Mouse (Mus musculus): Measurements from ENCODE around the gene Hibadh. TPM values are rescaled to one million over a fixed set of nuclear protein-coding genes. Genes with fewer than 3 reads are reported as not detected.

Hibadh gene
- polyA plus RNA-seq, 1 experiment from 2014 or later = 44.0 TPM

- DNase-seq (ENCODE audit: low spot score) (no peak), ATAC-seq (replicated peaks; ENCODE audit: low FRiP score) (no peak)
- Histone ChIP-seq H3K27me3 (ENCODE audit: control insufficient read depth, insufficient read depth, low read length) (no peaks in the 10 kb centered on the region), H3K4me3 (ENCODE audit: low read depth, low read length) (no peak overlapping the region), H3K36me3 (ENCODE audit: control insufficient read depth, insufficient read depth, low read length) (no peaks in the 10 kb centered on the region), H3K4me2 (ENCODE audit: low read depth, low read length, severe bottlenecking) (no peak overlapping the region), H3K4me1 (replicated peaks; ENCODE audit: control insufficient read depth, insufficient read depth, low read length) (no peaks in the 10 kb centered on the region), H3K9me3 (ENCODE audit: control insufficient read depth, low read length) (no peaks in the 10 kb centered on the region), H3K27ac (ENCODE audit: low read depth, low read length) (no peak overlapping the region), H3K9ac (ENCODE audit: low read length) (no peak overlapping the region)
- WGBS = 88% methylated on average over 7 of the region's 7 CpGs
Measured at GRCm38 (mm10) chr6:52606746-52607347, 33.3 kb downstream of the Hibadh start.

DNA sequence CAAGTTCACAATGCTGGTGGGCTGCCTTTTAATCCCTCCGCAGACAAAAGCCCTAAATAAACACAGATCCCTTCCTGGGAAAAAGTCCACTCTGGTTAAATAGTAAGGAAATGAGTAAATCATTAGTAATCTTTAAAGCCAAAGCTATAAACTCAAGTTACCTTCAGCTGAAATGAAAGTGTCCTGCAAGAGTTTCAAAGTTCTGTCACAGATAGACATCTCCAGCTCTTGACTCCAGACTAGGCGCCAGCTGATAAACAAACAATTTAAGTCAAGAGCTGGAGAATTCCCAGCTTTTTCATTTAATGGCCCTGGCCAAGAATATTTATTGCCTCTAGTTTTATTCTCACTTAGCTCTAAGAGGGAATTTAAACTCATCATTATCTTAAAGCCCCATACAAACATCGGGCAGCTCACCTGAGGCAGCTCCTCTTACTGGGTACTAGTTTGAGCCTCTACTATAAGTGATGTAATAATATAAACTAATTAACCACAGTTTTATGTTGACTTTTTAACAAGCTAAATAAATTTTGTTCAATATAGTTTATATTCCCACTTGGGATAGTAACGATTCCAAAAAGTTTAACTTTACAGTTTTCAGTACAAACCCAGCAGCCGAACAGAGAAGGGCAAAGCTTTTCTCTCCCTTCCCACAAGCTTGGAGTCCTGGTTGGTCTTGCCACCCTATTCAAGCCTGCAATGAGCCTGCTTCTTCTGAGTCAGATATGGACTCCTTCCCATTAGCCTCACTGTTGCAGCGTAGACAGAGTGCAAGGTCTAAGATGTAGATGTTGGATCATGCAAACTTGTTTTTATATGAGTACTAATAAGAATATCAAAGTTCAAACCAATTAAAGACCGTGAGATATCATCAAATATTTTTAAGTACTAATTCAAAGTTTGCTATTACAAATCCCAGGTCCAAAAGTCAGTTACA lies 38.2 kb downstream of the Hibadh start:
- no peak overlapping the region for H3K4me3 ChIP-seq (ENCODE audit: low read depth, low read length)
- H3K9ac ChIP-seq (ENCODE audit: low read length) = no peak overlapping the region
- no peaks in the 10 kb centered on the region for H3K36me3 ChIP-seq (ENCODE audit: control insufficient read depth, insufficient read depth, low read length)
- DNase-seq (ENCODE audit: low spot score) (no peak), ATAC-seq (replicated peaks; ENCODE audit: low FRiP score) (no peak)
- H3K4me2 ChIP-seq (ENCODE audit: low read depth, low read length, severe bottlenecking) = no peak overlapping the region
- no peaks in the 10 kb centered on the region for H3K27me3 ChIP-seq (ENCODE audit: control insufficient read depth, insufficient read depth, low read length)
- no peak overlapping the region for H3K27ac ChIP-seq (ENCODE audit: low read depth, low read length)
- H3K9me3 ChIP-seq (ENCODE audit: control insufficient read depth, low read length) = no peaks in the 10 kb centered on the region
- WGBS = 84% methylated on average over 7 of the region's 7 CpGs
- H3K4me1 ChIP-seq (replicated peaks; ENCODE audit: control insufficient read depth, insufficient read depth, low read length) = no peaks in the 10 kb centered on the region

DNA sequence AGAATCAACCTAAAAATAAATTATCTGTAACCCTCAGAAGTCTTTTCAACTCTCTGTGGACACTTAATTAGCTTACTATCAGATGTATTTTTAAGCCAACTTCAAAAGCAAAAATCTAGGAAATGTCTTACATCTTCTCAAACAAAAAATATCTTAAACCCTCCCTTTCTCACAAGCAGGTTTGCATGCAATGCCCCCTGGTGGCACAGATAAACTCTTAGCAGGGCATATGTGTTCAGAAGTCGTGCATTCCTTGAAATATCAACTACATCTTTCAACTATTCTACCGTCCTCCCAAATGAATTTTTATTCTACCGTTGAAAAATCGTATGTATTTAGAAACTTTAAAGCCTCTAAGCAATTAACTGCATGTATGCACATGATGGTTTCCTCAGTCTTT lies 39.1 kb downstream of the Hibadh start:
- ATAC-seq (replicated peaks; ENCODE audit: low FRiP score) = no peak
- 67% methylated on average over 4 of the region's 4 CpGs for WGBS
- Histone ChIP-seq H3K36me3 (ENCODE audit: control insufficient read depth, insufficient read depth, low read length) (no peaks in the 10 kb centered on the region), H3K4me2 (ENCODE audit: low read depth, low read length, severe bottlenecking) (no peak overlapping the region), H3K27me3 (ENCODE audit: control insufficient read depth, insufficient read depth, low read length) (no peaks in the 10 kb centered on the region), H3K4me1 (replicated peaks; ENCODE audit: control insufficient read depth, insufficient read depth, low read length) (no peaks in the 10 kb centered on the region), H3K4me3 (ENCODE audit: low read depth, low read length) (no peak overlapping the region), H3K9ac (ENCODE audit: low read length) (no peak overlapping the region), H3K27ac (ENCODE audit: low read depth, low read length) (no peak overlapping the region), H3K9me3 (ENCODE audit: control insufficient read depth, low read length) (no peaks in the 10 kb centered on the region)
- DNase-seq (ENCODE audit: low spot score) = peak; percentile 53

GRCm38 (mm10) chr6:52594752-52595151 lies 45.4 kb downstream of the Hibadh start:
- Histone ChIP-seq H3K36me3 (ENCODE audit: control insufficient read depth, insufficient read depth, low read length) (no peaks in the 10 kb centered on the region), H3K27ac (ENCODE audit: low read depth, low read length) (no peak overlapping the region), H3K9ac (ENCODE audit: low read length) (no peak overlapping the region), H3K27me3 (ENCODE audit: control insufficient read depth, insufficient read depth, low read length) (no peaks in the 10 kb centered on the region), H3K4me1 (replicated peaks; ENCODE audit: control insufficient read depth, insufficient read depth, low read length) (no peaks in the 10 kb centered on the region), H3K9me3 (ENCODE audit: control insufficient read depth, low read length) (no peaks in the 10 kb centered on the region), H3K4me3 (ENCODE audit: low read depth, low read length) (no peak overlapping the region), H3K4me2 (ENCODE audit: low read depth, low read length, severe bottlenecking) (no peak overlapping the region)
- ATAC-seq (replicated peaks; ENCODE audit: low FRiP score) (no peak), DNase-seq (ENCODE audit: low spot score) (no peak)
- WGBS = 86% methylated on average over 1 of the region's 1 CpGs

DNA sequence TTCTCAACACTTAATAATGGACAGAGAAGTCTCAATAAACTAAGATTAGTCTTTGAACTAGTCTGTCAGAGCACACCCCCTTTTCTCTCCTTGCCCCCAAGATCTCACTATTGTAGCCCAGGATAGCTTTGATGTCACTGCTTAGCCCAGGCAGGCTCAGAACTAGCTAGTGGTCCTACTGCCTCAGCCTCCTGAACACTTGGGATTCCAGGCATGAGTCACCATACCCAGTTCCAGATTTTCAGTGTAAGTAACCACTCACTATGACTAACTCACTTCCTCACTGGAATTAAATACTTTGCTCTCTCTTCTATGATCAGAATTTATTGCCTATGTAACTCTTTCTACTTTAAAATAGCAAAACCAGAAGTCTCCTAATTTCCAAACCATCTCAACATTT lies 53.6 kb downstream of the Hibadh start:
- DNase-seq (ENCODE audit: low spot score) (no peak), ATAC-seq (replicated peaks; ENCODE audit: low FRiP score) (no peak)
- Histone ChIP-seq H3K4me1 (replicated peaks; ENCODE audit: control insufficient read depth, insufficient read depth, low read length) (peaks cover 4% of the 10 kb centered on the region), H3K36me3 (ENCODE audit: control insufficient read depth, insufficient read depth, low read length) (no peaks in the 10 kb centered on the region), H3K4me3 (ENCODE audit: low read depth, low read length) (no peak overlapping the region), H3K27ac (ENCODE audit: low read depth, low read length) (no peak overlapping the region), H3K9ac (ENCODE audit: low read length) (no peak overlapping the region), H3K9me3 (ENCODE audit: control insufficient read depth, low read length) (no peaks in the 10 kb centered on the region), H3K4me2 (ENCODE audit: low read depth, low read length, severe bottlenecking) (no peak overlapping the region), H3K27me3 (ENCODE audit: control insufficient read depth, insufficient read depth, low read length) (no peaks in the 10 kb centered on the region; the same call in 1 of the 2 replicates)

DNA sequence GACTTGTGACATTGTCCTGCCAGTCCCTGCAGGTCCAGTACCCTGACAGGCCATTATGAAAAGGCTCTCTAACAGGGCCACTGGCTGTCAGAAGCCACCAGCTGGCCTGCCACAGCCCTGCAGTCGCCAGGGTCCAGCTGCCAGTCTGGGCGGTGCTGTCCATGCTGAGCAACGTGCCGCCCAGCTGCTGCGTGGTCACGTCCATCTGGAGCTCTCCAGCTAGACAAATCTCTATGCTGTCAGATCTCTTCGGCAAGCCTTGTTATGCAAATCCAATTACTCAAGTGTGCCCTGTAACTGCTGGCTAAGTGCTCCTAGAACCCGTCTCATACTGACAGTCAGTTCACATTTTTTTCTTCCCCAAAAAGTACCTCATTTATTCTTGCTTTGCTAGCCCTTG lies 55.8 kb downstream of the Hibadh start:
- WGBS = 20% methylated on average over 8 of the region's 8 CpGs
- no peaks in the 10 kb centered on the region; the same call in 1 of the 2 replicates for H3K27me3 ChIP-seq (ENCODE audit: control insufficient read depth, insufficient read depth, low read length)
- H3K4me2 ChIP-seq (ENCODE audit: low read depth, low read length, severe bottlenecking) = no peak overlapping the region
- DNase-seq (ENCODE audit: low spot score) = peak; percentile 78
- ATAC-seq (replicated peaks; ENCODE audit: low FRiP score) = peak; percentile 75
- no peak overlapping the region for H3K27ac ChIP-seq (ENCODE audit: low read depth, low read length)
- H3K9ac ChIP-seq (ENCODE audit: low read length) = no peak overlapping the region; the same call in 1 of the 2 replicates
- H3K4me3 ChIP-seq (ENCODE audit: low read depth, low read length) = no peak overlapping the region
- H3K9me3 ChIP-seq (ENCODE audit: control insufficient read depth, low read length) = no peaks in the 10 kb centered on the region
- H3K36me3 ChIP-seq (ENCODE audit: control insufficient read depth, insufficient read depth, low read length) = no peaks in the 10 kb centered on the region
- peaks cover 4% of the 10 kb centered on the region for H3K4me1 ChIP-seq (replicated peaks; ENCODE audit: control insufficient read depth, insufficient read depth, low read length)

DNA sequence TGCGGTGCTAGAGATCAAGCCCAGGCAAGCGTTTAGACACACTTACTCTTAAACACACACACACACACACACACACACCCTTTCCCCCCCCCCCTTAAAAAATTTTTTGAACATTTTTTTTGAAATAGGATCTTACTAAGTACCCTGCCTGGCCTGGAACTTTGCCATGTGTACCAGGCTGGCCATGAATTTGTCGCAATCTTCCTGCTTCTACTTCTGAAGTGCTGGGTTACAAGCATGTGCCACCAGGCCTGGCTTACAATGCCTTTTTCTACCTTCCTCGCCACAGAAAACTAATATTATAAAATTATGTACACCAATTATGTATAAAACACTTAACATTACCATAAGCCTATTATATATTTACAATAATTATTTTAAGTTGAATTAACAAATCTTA lies 59.1 kb downstream of the Hibadh start:
- no peak overlapping the region for H3K27ac ChIP-seq (ENCODE audit: low read depth, low read length)
- H3K9ac ChIP-seq (ENCODE audit: low read length) = no peak overlapping the region
- ATAC-seq (replicated peaks; ENCODE audit: low FRiP score) (no peak), DNase-seq (ENCODE audit: low spot score) (no peak)
- no peaks in the 10 kb centered on the region; the same call in 1 of the 2 replicates for H3K27me3 ChIP-seq (ENCODE audit: control insufficient read depth, insufficient read depth, low read length)
- H3K4me2 ChIP-seq (ENCODE audit: low read depth, low read length, severe bottlenecking) = no peak overlapping the region
- no peak overlapping the region for H3K4me3 ChIP-seq (ENCODE audit: low read depth, low read length)
- H3K9me3 ChIP-seq (ENCODE audit: control insufficient read depth, low read length) = no peaks in the 10 kb centered on the region
- H3K4me1 ChIP-seq (replicated peaks; ENCODE audit: control insufficient read depth, insufficient read depth, low read length) = peaks cover 4% of the 10 kb centered on the region
- 89% methylated on average over 4 of the region's 4 CpGs for WGBS
- H3K36me3 ChIP-seq (ENCODE audit: control insufficient read depth, insufficient read depth, low read length) = no peaks in the 10 kb centered on the region

DNA sequence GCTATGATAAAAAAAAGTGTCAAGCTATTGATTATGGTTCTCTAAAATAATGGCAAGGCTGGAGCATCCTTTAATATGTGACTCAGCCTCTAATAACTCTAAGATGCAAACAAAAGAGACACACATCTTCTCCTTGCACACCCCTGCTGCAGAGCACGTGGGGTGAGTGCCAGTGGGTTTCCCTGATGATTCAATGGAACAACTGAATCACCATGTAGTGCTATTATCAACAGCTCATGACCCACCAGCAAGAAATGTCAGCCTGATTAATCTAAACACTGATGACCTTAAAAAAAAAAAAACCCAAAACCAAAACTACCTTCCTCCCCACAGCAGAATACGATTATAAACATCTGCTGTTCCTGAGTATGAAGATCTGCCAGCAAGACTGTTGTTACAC lies 61.9 kb downstream of the Hibadh start:
- Histone ChIP-seq H3K9me3 (ENCODE audit: control insufficient read depth, low read length) (no peaks in the 10 kb centered on the region), H3K4me1 (replicated peaks; ENCODE audit: control insufficient read depth, insufficient read depth, low read length) (no peaks in the 10 kb centered on the region), H3K27me3 (ENCODE audit: control insufficient read depth, insufficient read depth, low read length) (no peaks in the 10 kb centered on the region; the same call in 1 of the 2 replicates), H3K4me2 (ENCODE audit: low read depth, low read length, severe bottlenecking) (no peak overlapping the region), H3K27ac (ENCODE audit: low read depth, low read length) (no peak overlapping the region), H3K9ac (ENCODE audit: low read length) (no peak overlapping the region), H3K36me3 (ENCODE audit: control insufficient read depth, insufficient read depth, low read length) (no peaks in the 10 kb centered on the region), H3K4me3 (ENCODE audit: low read depth, low read length) (no peak overlapping the region)
- DNase-seq (ENCODE audit: low spot score) (no peak), ATAC-seq (replicated peaks; ENCODE audit: low FRiP score) (no peak)
- WGBS = 76% methylated on average over 2 of the region's 2 CpGs
